Mouse (Mus musculus): ENCODE measurements at regions not wholly inside any gene's neighbourhood (a gene's known extent, or its start where the extent isn't known, plus 50 kb on each side); places are given as distances from the start of the nearest gene placed in this dataset.

DNA sequence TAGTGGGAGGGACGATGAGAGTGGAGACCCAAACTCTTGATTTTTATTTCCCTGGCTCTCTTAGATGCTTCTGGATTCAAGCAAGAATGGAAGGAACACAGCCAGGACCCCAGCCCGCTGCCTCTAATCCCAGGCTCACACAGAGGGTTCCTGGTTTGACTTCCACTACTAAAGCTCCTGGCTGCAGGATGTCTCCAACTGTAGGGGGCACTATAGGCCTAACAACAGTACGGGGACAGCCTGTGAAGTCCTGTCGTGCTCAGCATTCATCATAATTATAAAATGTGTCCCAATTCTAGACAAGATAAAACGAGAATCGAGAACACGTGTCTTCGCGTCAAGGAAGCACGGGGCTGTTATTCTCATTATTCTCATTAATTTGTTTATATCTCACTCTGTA is 254.3 kb upstream of the Kcnab2 start:
- TF ChIP-seq CTCF (IDR thresholded peaks at IDR 0.05 in 2 of 3, conservative IDR thresholded peaks at IDR 0.05 in 1 of 3; ENCODE audit: control insufficient read depth in 1 of 3, insufficient read depth in 1 of 3, low read depth in 2 of 3, low read length in 3 of 3, poor library complexity in 1 of 3, severe bottlenecking in 1 of 3) = no peak
- TF ChIP-seq MXI1 (IDR thresholded peaks at IDR 0.05; ENCODE audit: low read depth, low read length) = no peak
- TF ChIP-seq CHD2 (IDR thresholded peaks at IDR 0.05; ENCODE audit: low read length) = no peak
- TF ChIP-seq POLR2AphosphoS2 (IDR thresholded peaks at IDR 0.05; ENCODE audit: low read length) = no peak
- TF ChIP-seq ZMIZ1 (IDR thresholded peaks at IDR 0.05; ENCODE audit: low read depth, low read length) = no peak
- no peak for TF ChIP-seq TCF12 (IDR thresholded peaks at IDR 0.05; ENCODE audit: low read depth, low read length)
